Mouse (Mus musculus): Measurements from ENCODE around the gene Ten1. TPM values are rescaled to one million over a fixed set of nuclear protein-coding genes. Genes with fewer than 3 reads are reported as not detected.

Gene Ten1
- polyA plus RNA-seq (2012; rRNA removed), result 15.8 and 27.7 TPM in 2 replicates

DNA sequence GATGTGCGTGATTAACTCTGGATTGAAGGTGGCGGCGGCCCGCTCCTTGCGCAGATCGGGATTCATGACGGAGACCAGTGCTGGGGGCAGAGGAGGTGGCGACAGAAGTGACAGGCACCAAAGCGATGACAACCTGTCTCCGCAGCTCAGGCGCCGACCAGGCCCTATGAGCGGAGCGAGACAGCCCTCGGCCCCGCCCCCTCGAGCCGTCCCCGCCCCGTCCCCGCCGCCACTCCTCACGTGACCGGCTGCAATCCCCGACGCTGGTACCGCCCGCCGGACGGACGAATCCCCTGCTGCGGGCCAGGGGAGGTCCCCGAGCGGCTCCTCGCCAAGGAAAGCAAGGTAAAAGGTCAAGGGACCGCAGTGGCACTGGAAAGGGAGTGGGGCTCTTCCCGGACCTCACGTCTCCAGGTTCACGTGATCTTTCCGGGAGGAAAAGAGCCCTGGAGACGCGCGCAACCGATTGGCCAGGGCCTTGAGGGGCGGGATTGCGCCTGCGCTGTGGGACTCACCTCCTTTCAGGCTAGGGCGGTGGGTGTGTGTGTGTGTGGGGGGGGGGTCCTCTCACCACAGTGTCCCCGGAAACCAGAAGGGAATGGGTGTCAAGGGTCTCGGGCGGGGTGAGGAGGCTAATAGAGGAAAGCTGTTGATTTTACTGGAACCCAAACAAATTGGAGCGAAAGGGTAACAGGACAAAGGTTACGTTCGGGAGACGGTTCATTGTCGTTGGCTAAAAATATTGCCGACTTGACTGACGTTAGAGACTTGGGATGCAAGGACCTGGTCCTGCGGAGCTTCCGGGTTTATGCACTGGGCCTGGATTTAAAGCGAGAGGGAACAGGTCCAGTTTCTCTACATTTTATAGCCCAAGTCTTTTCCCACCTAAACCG, at the start of gene Ten1, which contains the start of gene Acox1:
Ten1 (plus strand) TSS at position 217 of the 893 bp plus-strand sequence.
Acox1 (minus strand) TSS at position 407 of the 893 bp plus-strand sequence.
- WGBS, result under 1% methylated on average over 62 of the region's 62 CpGs
- Histone ChIP-seq H3K4me3 (ENCODE audit: low read depth, low read length) (peak within 1 kb of the TSS; percentile 89), H3K27me3 (ENCODE audit: control insufficient read depth, insufficient read depth, low read length) (no peaks in the 10 kb centered on the region), H3K36me3 (ENCODE audit: control insufficient read depth, insufficient read depth, low read length) (peaks cover 16% of the 10 kb centered on the region), H3K4me1 (ENCODE audit: control insufficient read depth, insufficient read depth, insufficient read length, low read length) (peaks cover 15% of the 10 kb centered on the region), H3K27ac (ENCODE audit: insufficient read depth, low read depth, low read length) (peak within 1 kb of the TSS; percentile 98)
- peak; percentile 96 for TF ChIP-seq POLR2A (IDR thresholded peaks at IDR 0.05; ENCODE audit: low read depth, low read length)
- TF ChIP-seq CTCF (IDR thresholded peaks at IDR 0.05; ENCODE audit: extremely low read depth, insufficient read length, insufficient replicate concordance, low read depth, low read length), result no peak

DNA sequence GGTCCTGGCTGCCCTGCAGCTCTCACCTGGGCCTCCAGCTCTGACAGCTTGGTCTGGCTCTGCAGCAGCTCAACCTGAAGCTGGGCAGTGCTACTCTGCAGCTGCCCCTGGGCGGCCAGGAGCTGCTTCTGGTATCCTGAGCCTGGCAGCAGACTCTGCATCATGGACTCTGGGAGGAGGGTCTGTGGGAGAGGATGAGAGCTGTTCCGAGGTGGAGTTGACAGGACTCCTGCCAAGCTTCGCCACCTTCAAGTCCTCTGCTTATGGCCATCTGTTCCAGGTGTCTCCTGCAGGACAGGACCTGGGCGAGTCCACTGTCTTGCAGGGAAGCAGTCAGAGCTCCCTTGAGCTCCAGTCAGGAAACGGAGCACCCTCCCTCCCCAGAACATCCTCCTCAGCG, 49.3 kb upstream of the Ten1 start:
- Histone ChIP-seq H3K4me1 (ENCODE audit: control insufficient read depth, insufficient read depth, insufficient read length, low read length) (no peaks in the 10 kb centered on the region; the same call in 1 of the 2 replicates), H3K27ac (ENCODE audit: insufficient read depth, low read depth, low read length) (no peak overlapping the region), H3K4me3 (ENCODE audit: low read depth, low read length) (no peak overlapping the region), H3K27me3 (ENCODE audit: control insufficient read depth, insufficient read depth, low read length) (no peaks in the 10 kb centered on the region), H3K36me3 (ENCODE audit: control insufficient read depth, insufficient read depth, low read length) (peaks cover 13% of the 10 kb centered on the region)
- TF ChIP-seq CTCF (IDR thresholded peaks at IDR 0.05; ENCODE audit: extremely low read depth, insufficient read length, insufficient replicate concordance, low read depth, low read length) (no peak), POLR2A (IDR thresholded peaks at IDR 0.05; ENCODE audit: low read depth, low read length) (no peak)
- 92% methylated on average over 6 of the region's 6 CpGs for WGBS

DNA sequence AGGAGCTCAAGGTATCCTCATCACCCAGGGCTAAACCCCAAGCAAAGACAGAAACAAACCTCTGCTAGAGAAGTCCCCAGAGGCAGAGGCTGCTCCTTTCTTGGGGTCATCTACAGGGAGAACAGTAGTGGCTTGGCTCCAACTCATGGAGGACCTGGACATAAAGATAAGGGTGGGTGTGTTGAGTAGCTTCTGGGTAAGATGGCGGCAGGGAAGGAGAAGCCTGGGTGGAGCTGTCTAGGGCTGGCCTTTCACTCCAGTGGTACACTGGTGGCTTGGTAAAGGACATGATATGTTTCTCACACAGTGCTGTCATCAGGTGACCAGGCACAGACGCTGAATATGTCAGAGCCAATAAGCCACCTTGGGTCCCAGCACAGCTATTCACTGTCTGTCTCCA, 47.7 kb upstream of the Ten1 start:
- no peaks in the 10 kb centered on the region; the same call in 1 of the 2 replicates for H3K4me1 ChIP-seq (ENCODE audit: control insufficient read depth, insufficient read depth, insufficient read length, low read length)
- H3K4me3 ChIP-seq (ENCODE audit: low read depth, low read length), result no peak overlapping the region
- H3K27ac ChIP-seq (ENCODE audit: insufficient read depth, low read depth, low read length), result no peak overlapping the region
- H3K27me3 ChIP-seq (ENCODE audit: control insufficient read depth, insufficient read depth, low read length), result no peaks in the 10 kb centered on the region
- WGBS, result 89% methylated on average over 2 of the region's 2 CpGs
- TF ChIP-seq CTCF (IDR thresholded peaks at IDR 0.05; ENCODE audit: extremely low read depth, insufficient read length, insufficient replicate concordance, low read depth, low read length), result no peak
- H3K36me3 ChIP-seq (ENCODE audit: control insufficient read depth, insufficient read depth, low read length), result peaks cover 19% of the 10 kb centered on the region

DNA sequence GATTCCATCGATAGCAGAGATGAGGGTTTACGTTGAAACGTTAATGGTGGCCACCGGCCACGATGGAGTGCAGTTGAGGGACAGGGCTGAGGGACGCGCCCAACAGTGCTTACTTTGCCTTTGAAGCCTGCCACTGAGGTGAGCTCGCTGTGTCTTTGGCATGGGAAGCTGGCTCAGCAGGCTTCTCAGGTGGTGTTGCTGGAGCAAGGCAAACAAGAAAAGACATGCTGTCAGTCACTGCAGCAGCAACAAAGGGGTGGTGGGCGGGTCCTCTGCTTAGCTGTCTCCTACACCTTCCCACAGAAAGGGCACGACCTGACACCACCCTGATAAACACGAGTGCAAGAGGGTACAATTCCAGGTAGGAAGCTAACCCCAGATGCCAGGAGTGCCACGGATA, 37.3 kb upstream of the Ten1 start:
- H3K4me1 ChIP-seq (ENCODE audit: control insufficient read depth, insufficient read depth, insufficient read length, low read length), result no peaks in the 10 kb centered on the region
- 64% methylated on average over 12 of the region's 12 CpGs for WGBS
- H3K36me3 ChIP-seq (ENCODE audit: control insufficient read depth, insufficient read depth, low read length), result peaks cover 5% of the 10 kb centered on the region; the same call in 1 of the 2 replicates
- TF ChIP-seq POLR2A (IDR thresholded peaks at IDR 0.05; ENCODE audit: low read depth, low read length) (no peak), CTCF (IDR thresholded peaks at IDR 0.05; ENCODE audit: extremely low read depth, insufficient read length, insufficient replicate concordance, low read depth, low read length) (no peak)
- no peak overlapping the region for H3K27ac ChIP-seq (ENCODE audit: insufficient read depth, low read depth, low read length)
- no peaks in the 10 kb centered on the region for H3K27me3 ChIP-seq (ENCODE audit: control insufficient read depth, insufficient read depth, low read length)
- H3K4me3 ChIP-seq (ENCODE audit: low read depth, low read length), result no peak overlapping the region

DNA sequence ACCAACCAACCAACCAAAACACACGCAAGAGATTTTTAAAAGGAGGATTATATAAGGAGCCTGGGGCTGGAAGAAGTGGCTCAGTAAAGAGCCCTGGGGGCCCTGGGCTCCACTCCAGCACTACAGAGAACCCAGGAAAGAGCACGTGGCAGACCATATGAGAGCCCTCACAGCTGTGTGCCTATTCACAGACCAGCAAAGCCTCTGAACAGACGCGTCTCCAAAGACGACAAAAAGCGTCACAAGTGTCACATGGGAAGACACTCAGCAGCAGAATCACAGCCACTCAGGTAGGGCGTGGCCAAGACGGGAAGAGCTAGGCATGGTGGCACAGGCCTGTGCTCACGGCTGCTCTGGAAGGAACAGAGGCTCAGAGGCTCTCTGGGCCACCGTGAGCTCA, 36.5 kb upstream of the Ten1 start:
- Histone ChIP-seq H3K4me1 (ENCODE audit: control insufficient read depth, insufficient read depth, insufficient read length, low read length) (no peaks in the 10 kb centered on the region), H3K27ac (ENCODE audit: insufficient read depth, low read depth, low read length) (no peak overlapping the region), H3K27me3 (ENCODE audit: control insufficient read depth, insufficient read depth, low read length) (no peaks in the 10 kb centered on the region), H3K4me3 (ENCODE audit: low read depth, low read length) (no peak overlapping the region), H3K36me3 (ENCODE audit: control insufficient read depth, insufficient read depth, low read length) (peaks cover 5% of the 10 kb centered on the region; the same call in 1 of the 2 replicates)
- WGBS, result 83% methylated on average over 10 of the region's 10 CpGs
- no peak for TF ChIP-seq POLR2A (IDR thresholded peaks at IDR 0.05; ENCODE audit: low read depth, low read length)
- no peak for TF ChIP-seq CTCF (IDR thresholded peaks at IDR 0.05; ENCODE audit: extremely low read depth, insufficient read length, insufficient replicate concordance, low read depth, low read length)

DNA sequence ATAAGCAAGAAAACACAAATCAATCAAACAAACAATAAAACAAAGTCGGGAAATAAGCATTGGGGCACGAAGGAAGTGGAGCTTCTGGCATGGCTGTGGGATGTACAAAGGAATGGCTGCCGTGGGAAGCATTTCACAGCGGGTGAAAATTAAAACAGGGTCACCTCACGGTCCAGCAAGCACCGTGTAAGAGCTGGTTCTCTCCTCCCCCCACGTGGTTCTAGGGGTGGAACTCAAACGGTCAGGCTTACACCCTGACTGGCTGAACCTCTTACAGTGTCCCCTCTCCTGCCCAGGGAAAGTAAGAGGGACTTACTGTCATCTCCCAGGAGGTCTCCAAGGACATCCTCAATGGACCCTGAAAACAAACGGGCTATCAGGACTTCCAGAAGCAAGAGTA, 35.7 kb upstream of the Ten1 start:
- H3K36me3 ChIP-seq (ENCODE audit: control insufficient read depth, insufficient read depth, low read length), result peaks cover 3% of the 10 kb centered on the region; the same call in 1 of the 2 replicates
- no peak for TF ChIP-seq POLR2A (IDR thresholded peaks at IDR 0.05; ENCODE audit: low read depth, low read length)
- no peak for TF ChIP-seq CTCF (IDR thresholded peaks at IDR 0.05; ENCODE audit: extremely low read depth, insufficient read length, insufficient replicate concordance, low read depth, low read length)
- no peaks in the 10 kb centered on the region for H3K27me3 ChIP-seq (ENCODE audit: control insufficient read depth, insufficient read depth, low read length)
- no peak overlapping the region for H3K27ac ChIP-seq (ENCODE audit: insufficient read depth, low read depth, low read length)
- H3K4me1 ChIP-seq (ENCODE audit: control insufficient read depth, insufficient read depth, insufficient read length, low read length), result peaks cover 3% of the 10 kb centered on the region; the same call in 1 of the 2 replicates
- no peak overlapping the region for H3K4me3 ChIP-seq (ENCODE audit: low read depth, low read length)
- 71% methylated on average over 9 of the region's 9 CpGs for WGBS

DNA sequence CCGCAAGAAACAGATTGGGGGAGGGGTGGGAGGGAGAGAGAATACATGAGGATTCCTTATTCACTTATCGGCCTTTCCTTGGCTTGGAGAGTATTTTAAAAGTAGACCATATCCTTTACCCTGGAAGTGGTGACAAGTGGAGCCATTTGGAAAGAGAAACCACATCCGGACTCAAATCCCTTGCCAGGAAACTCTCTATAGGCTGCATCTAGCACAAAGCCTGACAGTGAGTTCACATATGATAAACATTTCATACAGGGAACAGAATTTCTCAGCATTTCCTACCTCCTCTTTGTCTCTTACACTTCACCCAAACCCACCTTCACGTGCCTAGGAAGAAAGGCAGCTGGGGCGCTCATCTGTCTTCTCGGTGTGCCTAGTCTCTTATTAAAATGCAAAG, 31.4 kb upstream of the Ten1 start:
- TF ChIP-seq POLR2A (IDR thresholded peaks at IDR 0.05; ENCODE audit: low read depth, low read length) (no peak), CTCF (IDR thresholded peaks at IDR 0.05; ENCODE audit: extremely low read depth, insufficient read length, insufficient replicate concordance, low read depth, low read length) (no peak)
- no peaks in the 10 kb centered on the region for H3K27me3 ChIP-seq (ENCODE audit: control insufficient read depth, insufficient read depth, low read length)
- H3K4me3 ChIP-seq (ENCODE audit: low read depth, low read length), result peak overlapping the region; percentile 84
- H3K36me3 ChIP-seq (ENCODE audit: control insufficient read depth, insufficient read depth, low read length), result peaks cover 8% of the 10 kb centered on the region
- WGBS, result 18% methylated on average over 6 of the region's 6 CpGs
- peaks cover 3% of the 10 kb centered on the region; the same call in 1 of the 2 replicates for H3K4me1 ChIP-seq (ENCODE audit: control insufficient read depth, insufficient read depth, insufficient read length, low read length)
- H3K27ac ChIP-seq (ENCODE audit: insufficient read depth, low read depth, low read length), result peak overlapping the region; percentile 14; the same call in 1 of the 2 replicates

All from small intestine, adult 2 months (tissue).